Mouse (Mus musculus) cerebellum, adult (tissue): ENCODE measurements around the gene Nfatc2.

Experiments
- ATAC-seq: cut with Nextera tagmentation; 2 replicates; pipeline ENCODE4 v1.9.2; 2017; ENCODE audit warnings: mild to moderate bottlenecking, moderate library complexity, mixed read lengths; ENCODE audit not compliant: insufficient number of reproducible peaks, low FRiP score, low TSS enrichment

Nfatc2 gene

DNA sequence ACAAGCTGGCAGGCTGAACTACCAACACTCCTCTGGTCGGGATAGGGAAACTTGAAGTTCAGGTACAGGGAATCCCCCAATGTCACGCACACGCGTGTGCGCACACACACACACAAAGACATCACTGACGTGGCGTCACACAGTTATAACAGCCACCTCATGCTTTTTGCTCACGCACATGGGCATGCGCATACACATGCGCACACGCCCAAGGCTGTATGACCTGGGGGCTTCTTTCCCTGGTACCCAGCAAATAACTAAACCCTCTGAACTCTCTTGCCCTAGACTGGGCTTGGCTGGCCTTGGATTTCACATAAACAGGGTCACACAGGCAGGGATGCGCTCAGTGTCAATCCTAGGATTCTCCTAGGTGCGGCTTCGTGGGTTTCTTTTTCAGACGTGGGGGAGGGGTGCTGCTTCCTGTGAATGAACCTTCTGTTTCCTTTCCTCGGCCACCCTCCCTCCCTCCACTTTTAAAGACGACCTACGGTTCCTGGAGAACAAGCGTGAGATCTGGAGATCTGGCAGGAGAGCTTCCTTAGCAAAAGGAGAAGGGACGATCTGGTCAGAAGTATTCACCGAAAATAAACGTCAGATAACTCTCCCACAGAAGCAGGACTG, 21.1 kb downstream of the Nfatc2 start:
- ATAC-seq: no peak

DNA sequence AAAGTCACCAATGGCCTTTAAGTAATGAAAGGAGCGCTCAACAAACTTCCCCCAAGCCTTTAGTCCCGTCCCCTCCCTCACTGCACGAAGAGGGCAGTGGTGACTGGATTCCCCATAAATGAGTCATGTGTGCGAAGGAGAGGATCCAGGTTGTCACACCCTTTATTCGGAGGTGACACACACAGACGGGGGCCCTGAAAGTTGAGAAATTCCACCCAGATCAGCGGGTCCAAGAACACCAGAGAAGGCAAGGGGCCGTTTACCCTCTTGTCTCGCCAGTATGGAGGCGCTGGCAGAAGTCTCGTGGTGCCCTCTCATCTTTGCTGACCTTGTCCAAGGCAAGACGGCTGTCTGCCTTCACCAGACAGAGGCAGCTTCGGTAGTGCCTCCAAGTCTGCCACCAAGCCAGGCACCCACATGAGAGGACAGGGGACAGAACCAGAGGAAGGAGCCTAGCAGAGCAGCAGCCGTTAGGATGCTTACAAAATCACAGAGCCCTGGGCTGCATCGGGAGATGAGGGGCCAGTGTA, 21.8 kb downstream of the Nfatc2 start:
- ATAC-seq: no peak

DNA sequence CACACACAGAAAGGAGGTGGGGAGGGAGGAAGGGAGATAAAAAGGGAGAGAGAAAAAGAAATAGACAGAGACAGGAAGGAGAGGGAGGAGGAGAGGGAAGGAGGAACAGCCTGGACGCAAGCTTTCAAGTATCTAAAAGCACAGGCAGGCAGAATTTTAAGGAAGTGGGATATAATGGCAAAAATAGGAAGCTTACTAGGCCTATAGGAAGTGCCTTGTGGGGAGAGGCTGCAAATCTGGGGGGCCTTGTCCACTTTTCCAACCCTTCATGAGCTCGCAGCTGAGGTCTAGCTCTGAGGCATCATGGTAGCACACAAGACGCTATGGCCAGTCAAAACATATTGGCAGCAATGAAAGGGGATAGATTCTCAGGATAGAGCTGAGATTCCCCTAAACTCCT, 22.3 kb downstream of the Nfatc2 start:
- ATAC-seq: no peak

DNA sequence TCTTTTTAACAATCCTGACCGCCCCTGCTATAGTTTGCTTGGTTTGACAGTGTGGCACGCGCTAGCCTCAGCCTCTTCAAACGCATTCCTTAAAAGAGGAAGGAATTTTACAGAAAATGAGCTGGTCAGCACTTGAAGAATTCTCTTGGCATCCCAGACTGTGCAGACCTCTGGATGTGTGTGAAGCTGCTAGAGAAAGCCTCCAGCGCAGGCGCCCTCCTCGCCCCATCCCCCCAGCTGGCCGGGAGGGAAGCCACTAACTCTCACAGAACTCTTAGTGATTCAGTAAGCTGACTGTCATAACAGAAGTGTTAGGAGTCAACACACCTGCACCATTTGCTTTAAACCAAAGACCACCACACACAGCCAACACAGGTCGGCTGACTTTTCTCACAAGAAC, 23.3 kb downstream of the Nfatc2 start:
- no peak for ATAC-seq

DNA sequence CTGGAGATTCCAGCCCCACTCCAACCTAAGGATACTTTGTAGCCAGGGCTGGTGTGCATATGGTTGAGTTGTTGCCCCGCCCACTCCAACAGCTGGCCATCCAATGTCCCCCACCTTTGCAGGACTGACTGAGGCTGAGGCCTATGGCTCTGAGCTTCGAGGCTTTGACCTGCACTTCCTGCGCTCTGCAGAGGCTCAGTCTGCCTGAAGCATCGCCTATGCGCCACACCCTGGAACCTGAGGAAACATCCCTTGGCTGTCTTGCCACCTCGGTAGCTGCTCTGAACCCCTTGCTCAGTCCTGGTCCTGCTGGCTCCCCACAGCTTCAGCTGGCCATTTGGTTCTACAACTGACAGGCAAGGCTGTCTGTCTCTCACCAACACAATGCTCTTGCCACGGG, 24.1 kb downstream of the Nfatc2 start:
- no peak for ATAC-seq

DNA sequence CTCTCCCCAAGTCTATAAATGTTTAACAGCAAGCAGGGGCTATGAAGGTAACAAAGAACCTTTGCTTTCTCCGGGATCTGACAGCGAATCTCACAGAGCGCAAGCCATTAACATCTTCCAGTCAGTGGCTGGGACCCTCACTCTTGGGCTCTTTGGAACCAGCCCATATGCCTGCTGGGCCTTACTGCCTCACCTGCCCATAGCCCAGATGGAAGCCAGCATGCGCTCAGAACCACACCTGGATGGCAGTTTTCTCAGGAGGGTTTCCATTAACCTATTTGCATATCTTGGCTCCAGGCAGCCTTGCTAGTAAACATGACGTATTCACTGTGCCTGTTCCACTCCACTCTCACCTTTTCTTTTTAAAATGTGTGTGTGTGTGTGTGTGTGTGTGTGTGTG, 25.6 kb downstream of the Nfatc2 start:
- ATAC-seq: no peak

DNA sequence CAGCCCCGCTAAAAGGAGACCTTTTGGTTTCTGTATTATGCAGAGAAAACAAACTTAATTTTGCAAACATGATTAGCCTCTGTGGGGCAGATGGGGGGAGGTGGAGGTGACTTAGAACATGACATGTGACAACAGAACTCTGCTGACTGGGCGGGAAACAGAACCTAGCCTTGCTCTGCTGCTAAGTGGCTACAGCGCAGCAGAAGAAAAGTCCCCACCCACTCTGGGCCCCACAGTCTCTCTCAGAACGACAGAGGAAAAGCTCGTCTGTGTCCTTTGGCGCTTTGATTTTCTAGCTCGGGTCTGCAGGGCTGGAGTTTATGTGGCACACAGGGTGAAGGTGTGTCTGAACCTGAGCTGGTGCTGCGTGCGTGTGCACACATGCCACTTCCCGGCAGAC, 26.5 kb downstream of the Nfatc2 start:
- no peak for ATAC-seq

DNA sequence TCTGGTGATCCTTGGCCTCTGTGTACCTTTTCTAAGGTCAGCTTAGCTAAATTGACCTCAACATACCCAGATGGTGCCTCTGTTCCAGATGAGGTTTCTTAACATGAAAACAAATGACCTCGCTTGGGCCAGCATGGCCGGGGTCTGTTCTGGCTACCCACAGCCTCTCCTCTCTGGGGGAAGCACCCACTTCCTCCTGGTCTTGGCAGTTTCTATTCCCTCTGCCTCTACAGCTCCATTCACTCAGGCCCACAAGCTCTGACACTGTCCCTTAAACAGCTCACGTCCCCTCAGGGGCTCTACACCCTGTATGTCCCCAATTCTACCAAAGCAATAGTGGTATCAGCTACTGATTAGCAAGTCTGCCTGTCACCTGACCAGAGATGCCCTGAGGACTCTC, 27.6 kb downstream of the Nfatc2 start:
- ATAC-seq: no peak

DNA sequence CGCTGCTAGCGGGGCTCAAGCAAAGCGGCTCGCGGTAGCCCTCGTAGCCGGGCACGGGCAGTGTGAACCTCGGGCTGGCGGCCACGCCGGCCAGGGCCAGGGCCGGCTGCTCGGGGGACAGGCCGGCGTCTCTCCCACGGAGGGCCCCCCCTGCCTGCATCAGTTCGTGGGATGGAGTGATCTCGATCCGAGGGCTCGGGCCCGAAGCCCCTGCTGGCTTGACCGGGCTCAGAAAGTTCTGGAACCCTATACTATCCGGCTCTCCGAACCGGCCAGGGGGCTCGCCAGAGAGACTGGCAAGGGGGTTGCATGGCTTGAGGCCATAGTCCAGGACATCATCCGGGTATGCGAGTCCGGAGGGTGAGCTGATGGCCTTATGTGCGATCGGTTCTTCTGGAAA, 30.2 kb downstream of the Nfatc2 start:
- no peak for ATAC-seq

DNA sequence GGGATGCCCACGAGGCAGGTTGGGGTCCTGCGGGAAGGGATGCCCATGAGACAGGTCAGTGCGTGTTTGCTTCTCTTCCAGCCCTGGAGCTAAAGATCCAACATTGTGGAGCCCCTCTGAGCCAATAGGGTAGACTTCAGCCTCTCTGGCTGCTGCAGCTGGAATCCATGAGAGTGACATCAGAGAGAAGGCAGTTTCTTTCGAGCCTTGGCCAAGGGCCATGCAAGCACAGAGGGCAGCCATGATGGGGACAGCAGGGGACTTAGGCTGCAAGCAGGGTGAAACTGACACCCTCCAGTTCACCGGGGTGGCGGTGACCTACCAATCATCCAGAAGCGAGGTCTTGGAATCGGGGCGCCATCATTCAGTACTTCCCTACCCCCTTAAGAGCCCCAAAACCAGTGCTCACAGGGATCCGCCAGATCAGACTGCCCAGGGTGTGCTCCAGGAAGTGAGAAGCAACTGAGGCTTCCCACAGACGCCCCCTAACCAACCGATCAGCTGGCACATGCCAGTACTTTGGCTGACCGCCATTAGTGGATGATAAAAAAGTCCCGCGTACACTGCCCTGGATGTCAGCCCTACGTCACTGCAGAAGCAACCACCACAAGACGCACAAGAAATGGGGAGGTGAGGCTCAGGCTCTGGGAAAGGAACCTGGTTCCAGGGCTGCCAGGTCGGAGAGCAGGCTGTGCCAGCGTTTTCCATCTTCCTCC, 35.8 kb downstream of the Nfatc2 start:
- ATAC-seq: no peak

DNA sequence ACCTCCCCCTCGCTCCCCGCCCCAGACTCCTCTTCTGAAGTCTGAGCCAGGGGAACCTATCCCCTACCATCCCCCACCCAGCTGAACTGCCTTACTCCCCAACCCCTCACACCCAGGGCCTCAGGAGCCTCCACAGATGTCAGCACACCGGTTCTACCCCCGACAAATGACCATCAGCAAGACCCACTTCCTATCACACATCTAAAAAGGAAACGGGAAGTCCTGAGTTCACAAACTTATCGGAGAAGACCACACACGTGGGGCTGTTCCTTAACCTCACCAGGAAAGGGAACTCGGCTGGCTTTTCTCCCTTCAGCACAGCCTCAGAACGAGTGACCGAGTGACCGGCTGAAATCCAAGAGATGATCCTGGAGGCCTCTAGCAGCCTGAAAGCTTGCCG, 38.3 kb downstream of the Nfatc2 start:
- no peak for ATAC-seq

DNA sequence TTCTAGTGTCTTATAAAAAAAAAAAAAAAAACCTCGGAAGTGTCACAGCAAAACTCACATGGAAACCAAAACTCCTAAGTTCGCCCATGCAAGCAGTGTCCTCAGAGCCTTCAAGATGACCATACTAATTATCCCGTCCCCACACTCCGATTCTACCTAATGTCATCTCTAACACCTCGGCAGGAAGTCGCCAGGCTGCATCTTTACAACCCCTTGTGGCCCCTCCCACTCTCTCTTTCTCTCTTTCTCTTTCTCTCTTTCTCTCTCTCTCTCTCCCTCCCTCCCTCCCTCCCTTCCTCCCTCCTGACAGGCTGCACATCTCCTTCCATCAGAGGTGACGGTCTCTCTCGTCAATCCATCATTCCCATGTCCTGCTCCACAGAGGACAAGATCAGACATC, 44.4 kb downstream of the Nfatc2 start:
- no peak for ATAC-seq

DNA sequence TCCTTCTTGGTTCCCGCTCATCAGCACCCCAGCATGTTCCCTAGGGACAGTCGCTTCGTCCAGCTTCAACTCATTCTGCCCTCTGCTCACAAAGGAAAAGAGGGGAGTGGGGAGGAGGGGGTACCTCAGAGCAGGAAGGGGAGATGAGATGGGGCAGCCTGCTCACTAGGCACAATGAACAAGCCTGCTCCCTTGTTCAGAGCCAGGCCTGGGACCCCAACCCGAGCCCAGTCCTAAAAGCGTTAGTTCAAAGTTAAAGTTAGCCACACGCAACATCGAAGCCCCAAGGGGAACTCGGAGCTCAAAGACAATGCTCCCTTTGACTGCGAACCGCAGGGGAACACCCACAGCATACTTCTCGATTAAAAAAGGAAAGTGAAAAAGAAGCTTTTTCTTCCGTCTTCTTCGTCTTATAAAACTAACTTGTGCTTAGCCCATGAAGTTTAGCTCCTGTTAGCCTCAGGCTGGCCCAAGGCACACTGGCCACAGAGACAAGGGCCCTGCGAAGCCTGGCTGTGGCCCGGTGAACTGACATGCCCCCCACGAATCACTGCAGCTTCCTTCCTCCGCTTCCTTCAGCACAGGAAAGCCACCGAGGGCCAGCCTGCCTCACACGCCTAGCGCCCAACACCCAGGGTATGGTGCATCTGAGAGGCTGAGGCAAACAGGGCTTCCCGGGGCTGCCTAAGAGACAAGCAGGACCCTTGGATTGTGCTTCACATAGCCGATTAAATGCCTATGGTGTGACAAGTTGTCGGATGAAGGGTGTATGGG, 45.4 kb downstream of the Nfatc2 start:
- ATAC-seq: no peak

DNA sequence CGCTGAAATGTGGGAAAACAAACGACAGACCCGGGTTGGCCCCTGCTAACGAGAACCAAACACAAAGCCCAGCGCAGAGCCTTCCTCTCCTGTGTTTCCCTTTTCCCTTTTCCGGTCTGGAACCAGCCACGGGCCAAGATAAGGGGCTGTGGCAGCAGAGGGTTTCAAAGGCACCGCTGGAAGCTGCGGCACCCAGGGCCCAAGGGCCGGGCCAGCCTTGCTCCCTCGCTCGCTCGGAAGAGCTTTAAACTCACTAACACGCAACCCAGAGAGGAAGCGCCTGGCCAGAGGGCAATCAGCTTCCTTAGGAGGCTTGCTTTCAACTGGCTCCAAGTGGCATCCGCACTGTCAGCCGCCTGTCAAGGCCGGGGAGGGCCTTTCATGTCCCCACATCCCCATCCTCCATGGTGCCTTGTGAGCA, 47.9 kb downstream of the Nfatc2 start:
- ATAC-seq: no peak

DNA sequence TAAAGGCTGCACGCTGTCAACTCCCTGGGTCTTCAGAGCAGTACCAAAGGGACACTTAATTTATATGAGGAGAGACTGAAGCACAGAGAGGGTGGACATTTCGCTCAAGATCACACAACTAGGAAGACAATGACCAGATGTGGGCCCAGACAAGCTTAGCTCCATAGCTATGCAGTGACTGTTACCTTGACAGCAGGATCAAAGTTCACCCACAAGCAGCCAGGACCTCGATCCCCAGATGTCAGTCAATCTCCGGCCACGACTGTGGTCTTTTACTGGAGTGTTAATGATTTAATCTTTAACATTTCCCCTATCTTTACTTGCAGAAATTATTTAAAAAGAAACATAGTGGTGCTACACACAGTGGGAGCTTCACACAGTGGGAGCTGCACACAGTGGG, 49.1 kb downstream of the Nfatc2 start:
- no peak for ATAC-seq

DNA sequence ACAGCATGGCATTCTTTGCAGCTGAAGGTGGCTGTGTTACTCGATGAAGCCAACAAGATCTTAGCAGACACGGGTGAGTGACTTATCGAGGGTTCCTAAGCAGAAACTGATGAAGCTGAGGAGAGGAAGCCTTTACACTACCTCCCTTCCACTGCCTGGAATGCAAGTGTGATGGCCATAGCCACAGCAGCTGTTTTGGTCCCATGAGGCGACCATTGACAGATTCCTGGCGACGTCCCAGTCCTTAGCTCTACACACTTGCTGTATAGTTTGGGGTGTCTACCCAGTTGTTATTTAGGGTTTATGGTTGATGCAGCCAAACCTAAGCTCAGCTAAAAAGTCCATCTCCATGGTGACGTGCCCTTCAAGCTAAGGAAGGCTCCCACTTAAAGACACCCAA, 50.2 kb downstream of the Nfatc2 start:
- no peak for ATAC-seq

DNA sequence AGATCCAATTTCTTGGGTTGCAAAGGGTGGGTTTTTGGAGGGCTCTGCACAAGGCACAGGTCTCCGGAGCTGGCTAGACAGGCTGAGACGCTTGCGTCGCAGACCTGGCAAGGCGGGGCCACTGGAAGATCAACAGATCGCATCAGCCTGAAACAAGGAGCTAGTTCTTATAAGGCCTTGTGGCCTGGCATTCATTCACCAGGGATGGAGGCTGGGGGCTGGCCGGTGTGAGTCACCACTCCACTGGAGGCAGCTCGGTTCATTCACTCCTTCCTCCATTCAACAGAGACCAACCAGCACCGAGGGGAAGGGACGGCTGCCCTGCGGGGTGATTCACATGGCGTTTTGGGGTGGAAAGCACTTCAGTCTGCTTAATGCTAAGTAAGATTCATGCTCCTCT, 52.1 kb downstream of the Nfatc2 start:
- ATAC-seq: no peak

DNA sequence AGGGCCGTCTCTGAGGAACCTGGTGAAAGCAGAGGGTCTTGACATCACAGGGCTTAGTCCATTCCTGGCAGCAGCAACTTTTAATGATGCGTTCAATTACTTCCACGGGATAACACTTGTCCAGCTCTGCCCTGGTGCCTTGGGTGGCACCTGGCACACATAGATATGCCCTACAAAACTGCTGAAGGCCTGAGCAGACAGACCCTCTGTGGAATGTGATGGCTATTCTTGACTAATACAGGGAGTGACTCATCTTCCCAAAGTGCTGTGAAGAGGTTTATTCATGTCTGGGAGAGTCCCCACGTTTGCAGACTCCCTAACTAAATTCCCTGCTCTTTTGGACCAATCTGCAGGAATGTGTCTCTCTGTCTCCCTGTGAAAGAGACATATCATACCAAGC, 53.4 kb downstream of the Nfatc2 start:
- ATAC-seq: no peak

DNA sequence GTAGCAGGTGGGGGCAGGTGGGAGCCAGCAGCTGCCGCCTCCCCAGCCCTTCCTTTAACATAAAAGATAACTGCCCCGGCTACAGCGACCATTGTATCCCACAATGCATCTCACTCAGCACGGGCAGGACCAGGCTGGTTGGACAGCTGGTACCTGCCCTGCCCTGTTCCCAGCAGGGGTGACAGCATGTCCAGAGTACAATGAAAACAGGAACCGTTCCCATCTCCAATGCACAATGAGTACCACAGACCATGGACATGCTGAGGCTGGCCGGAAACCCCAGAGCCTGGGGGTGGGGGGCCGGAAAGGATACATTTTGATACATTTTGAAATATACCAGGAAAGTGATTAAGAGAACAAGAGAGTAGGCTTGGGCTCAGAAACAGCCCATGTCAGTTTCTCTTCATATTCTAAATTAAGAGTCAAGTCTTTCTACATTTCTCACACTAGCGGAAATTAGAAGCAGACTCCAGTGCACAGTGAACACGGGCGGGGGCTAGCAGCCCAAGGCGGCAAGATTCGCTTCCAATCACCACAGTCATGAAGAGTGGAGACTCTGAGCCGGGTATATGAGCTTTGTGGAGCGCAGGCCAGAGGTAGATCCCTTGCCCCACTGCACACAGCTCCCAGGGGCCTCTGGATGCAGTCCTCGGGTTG, 55.4 kb downstream of the Nfatc2 start:
- no peak; the same call in 1 of the 2 replicates for ATAC-seq

DNA sequence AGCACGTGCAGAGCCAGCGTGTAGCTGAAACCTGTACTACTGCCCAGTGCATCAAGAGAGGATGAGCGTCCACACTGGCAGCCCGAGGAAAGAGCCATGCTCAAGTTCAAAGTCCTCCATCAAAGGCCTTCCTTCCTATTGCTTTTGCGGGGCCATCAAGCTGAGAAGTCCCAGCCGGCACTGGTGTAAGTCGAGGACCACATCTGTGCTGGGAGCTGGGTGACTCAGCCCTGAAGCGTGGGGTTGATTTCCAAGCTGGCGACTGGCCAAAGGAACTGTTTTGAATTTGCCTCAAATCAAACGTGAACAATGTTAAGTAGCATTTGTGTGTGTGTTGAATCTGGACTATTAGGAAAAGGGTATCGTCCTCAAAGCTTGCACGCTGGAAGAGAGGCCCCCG, 57.4 kb downstream of the Nfatc2 start:
- no peak for ATAC-seq

DNA sequence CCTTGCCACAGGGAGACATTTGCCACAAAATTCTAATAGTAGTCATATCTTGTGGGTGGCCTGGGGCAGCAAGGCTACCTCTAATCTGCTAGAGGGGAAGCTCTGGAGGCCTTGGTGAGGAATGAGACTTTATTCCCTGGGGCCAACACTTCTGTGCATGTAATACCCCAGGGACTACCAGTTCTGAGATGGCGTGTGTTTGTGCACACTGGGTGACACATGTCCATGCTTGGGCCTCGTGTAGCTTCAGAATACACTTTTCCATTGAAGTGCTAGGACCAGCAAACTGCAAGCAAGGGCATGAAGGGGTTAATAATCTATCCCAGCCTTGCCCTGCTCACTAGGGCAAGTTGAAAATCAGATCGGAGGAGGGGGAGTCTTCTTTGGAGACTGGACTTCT, 58.4 kb downstream of the Nfatc2 start:
- ATAC-seq: no peak
